Mouse (Mus musculus): Measurements from ENCODE around the gene Ralgapa2.

Ralgapa2 gene

DNA sequence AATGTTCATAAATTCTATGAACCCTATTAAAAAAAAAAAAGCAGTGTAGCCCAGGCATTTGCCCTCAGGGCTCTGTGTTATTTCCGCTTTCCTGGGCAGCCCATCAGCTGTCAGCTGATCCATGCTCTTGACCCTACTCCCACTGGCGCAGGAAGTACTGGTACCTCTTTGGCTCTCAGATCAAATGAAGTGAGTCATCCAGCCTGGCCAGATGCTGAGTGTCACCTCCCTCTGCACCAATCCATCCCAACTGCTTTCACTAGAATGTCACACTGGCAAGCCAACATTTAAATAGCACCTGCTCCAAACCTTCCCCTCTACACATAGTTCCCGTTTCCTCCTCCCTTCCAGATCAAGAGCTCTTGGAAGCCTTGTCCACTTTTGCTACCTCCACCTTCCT lies 84.8 kb downstream of the Ralgapa2 start:
- DNase-seq (ENCODE audit: low read depth), result peak; percentile 43

DNA sequence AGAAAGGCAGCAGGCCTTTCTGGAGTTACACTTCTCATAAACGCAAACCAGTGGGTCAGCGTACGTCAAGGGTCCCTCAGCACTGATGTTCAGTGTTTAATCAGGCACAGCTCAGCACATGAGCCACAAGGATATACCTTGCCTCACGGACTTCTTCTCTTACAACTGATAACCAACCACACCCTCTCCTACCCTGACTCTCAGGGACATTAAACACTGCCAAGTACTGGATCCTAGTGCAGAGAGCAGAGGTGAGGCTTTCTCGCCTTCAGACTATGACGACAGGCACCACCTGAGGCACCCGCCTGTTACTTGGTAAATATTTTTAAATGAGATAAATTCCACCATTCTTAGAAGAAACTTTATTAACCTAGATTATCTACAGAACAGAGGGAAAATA lies 85.8 kb downstream of the Ralgapa2 start:
- DNase-seq (ENCODE audit: low read depth), result no peak

DNA sequence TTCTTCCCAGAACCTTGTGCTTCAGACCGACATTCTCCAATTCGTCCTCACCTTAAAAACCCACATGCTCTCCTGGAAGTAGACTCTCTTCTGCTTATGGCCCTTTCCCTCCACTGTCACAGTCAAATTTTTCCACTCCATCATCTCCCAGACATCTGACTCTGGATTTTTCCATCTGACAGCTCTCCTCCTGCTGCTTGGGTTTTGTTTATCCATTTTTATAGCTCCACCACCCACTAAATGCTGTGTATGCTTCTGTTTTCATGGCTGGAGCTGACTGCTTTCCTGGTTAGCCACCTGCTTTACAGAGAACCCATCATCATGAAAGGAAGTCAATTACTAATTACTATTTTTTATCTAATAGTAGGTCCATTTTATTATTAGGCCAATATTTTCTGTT lies 86.9 kb downstream of the Ralgapa2 start:
- DNase-seq (ENCODE audit: low read depth), result no peak

DNA sequence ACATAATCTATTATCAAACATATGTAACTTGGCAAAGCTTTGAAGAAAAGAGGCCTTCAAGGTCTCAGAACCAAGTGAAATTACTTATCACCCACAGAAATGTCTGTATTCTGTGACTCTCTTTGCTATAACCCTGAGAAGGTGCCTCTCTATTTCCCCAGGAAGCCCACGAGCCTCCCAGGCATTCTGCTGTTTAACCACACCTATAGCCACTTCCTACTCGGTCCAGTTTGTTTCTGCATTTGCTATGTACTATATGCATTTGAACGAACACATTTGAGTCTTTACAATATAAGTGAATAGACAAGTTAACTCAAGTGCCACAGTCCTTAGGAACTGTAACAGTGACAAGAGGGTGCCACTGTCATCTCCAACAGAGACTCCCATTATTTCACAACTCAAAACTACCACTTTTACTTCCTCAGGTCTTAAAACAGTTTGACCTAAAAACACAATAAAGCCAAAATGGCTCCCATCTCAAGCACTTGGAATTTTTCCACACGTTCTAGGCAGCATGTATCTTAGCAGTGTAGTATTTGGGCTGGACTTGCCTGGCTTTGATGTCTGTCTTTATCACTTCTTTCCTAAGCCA lies 88.3 kb downstream of the Ralgapa2 start:
- DNase-seq (ENCODE audit: low read depth), result peak; percentile 67

DNA sequence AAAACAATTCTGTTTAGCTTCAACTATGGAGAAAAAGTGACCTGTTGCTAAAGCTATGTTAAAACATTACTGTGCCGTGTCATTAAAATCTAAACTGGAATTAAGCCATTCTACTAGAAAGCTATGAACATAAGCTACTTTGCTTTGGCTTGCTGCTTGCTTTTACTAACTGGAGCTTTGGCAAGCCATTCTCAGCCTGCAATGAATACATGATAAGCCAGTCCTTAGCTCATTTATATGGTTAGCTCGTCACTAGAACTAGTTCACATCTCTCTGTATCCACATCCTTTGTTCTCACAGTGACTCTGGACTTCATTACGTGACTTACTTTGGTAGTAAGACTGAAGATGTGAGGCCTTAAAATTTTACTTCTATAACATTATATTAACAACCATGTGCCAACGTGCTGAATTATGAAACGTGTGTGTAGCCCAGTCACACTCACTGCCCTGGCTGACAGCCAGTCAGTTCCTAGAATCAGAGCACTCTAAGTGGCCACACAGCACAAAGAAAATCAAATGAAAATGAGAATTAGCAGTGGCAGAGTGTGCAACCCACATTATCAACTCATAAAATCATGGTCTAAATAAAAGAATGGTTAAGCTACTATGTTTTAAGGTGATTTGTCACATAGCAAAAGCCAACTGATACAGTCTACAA lies 89.0 kb downstream of the Ralgapa2 start:
- peak; percentile 21 for DNase-seq (ENCODE audit: low read depth)

DNA sequence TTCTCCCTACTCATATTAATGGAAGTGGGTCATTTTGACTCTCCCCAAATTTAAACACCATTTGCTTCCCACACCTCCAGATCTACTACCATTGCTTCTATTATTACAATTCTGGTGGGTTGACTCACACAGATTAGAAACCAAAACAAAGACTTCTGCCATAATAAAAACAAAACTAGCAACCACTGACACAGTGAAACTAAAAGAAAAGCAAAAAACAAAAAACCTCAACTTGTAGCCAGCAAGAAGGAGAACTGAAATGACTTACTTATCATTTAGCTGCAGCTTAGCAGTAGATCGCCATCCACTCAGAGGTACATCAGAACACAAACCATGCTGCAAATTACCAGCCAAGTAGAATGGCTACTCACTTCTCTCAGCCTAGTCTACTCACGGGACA lies 95.9 kb downstream of the Ralgapa2 start:
- DNase-seq (ENCODE audit: low read depth), result no peak

DNA sequence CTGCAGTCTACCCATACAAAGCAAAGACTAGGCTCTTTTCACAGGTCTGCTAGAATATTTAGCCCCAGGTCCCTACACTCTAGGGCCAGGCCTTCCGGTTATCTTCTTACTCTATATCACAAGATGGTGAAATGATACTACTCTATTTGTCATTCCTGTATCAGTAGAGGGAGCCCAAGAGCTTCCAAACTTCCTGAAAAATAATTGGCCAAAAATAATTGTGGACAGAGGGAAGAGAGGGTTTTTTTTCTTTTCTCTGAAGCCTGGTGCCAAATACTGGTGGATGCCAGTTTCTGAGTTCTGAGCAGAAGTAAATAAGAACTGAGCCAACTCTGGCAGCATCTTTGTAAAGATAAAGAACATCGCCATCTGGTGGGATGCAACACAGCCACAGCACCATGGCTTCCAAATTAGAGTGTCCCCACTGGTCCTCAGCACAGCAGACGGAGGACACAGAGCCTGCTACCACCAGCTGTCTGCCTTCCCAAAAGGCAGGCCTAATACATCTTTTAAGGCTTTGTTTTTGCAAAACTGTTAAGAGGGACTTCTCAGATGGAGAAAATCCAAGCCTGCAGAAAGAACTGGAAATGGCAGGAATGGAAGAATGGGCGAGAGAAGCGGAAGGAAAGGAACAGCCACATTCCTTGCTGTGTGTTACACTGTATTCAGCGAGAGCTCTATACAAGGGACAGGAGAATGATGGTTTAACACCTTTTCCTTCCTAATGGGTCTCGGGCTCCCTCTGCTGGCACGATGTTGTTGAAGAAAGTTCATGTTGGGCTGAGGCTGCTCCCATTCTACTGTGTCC lies 97.5 kb downstream of the Ralgapa2 start:
- peak; percentile 58 for DNase-seq (ENCODE audit: low read depth)

DNA sequence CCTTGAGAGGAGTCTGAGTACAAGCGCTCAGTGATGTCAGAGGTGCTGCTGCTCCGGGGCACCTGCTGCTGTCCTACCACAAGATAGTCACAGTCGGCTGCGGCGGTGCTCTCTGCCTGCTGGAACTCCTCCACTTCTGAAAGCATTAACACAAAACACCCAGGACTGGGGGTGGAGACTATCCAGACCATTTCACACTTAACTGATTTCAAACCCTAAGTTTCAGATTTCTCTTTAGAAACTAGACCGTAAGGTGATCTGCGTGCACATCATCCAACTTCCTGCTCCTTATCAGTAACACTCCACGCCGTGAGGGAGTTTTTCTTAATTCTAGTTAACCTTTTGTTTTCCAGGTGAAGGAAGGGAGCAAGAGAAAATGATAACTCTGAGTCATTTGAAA lies 99.4 kb downstream of the Ralgapa2 start:
- DNase-seq (ENCODE audit: low read depth), result peak; percentile 38

DNA sequence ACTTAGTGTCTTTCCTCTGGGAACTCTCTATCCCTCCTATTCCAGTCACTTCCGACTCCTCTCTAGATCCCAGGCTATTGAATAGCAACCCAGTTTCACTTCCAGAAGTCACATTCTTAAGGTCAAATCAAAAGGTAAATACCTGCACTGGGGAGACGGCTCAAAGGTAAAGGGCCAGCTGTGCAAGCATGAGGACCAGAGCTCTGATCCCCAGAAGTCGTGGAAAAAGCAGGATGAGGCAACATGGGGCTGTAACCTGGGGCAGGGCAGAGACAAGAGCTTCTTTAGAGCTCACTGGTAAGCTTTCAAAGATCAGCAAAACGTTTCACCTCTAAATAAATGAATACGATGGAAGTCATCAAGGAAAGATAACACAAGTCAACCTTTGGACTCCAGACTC lies 100.2 kb downstream of the Ralgapa2 start:
- DNase-seq (ENCODE audit: low read depth), result no peak

DNA sequence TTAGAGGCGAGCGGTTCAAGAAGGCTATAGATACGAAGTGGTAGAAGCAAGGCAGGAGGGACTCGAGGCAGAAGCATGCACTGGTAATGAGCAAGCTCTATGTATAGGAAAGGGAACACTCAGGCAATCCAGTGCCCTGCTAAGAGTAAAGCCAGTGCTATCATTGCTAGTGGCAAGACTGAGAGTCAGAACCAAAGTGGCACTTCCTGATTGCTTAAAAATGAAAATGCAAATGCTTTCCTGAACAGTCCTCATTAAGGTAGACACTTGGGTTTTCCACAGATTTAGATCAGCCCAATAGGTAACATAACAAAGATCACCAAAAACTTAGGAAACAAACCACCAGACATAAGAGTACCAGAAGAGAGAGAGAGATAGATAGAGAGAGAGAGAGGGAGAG lies 105.1 kb downstream of the Ralgapa2 start:
- no peak for DNase-seq (ENCODE audit: low read depth)

DNA sequence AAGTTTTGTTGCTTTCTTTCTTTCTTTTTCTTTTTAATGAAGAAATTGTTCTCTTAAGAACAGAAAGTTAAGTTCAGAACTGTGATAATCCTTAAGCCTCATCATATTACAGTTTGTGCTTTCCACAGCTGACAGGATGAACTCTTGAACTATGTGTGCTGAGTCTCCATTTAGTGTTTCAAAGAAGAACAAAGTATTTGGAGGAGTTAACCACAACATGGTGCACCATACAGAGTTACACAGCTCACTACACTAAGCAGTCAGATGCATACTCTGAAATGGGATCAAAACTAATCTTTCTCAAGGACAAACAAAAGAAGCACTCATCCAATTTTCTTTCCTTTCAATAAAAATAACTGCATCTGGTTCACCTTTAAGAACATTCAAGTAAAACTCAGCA lies 110.6 kb downstream of the Ralgapa2 start:
- no peak for DNase-seq (ENCODE audit: low read depth)

DNA sequence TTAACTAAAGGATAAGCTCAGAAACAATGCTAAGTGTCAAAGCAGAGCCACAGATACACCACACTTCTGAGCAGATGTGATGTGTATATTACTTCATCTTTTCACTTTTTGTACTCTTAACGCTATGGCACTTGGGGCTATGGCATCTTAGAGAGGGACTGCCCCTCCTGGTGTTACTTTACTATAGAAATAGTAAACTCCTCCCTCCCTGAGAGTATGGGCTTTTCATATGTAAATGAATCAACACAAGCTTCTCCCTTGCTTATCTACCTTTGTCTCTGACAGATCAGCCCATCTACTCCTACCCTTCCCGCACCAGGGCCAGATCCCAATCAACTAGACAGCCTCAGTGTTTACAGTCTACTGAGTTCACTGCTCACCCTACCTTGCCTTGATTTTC lies 111.4 kb downstream of the Ralgapa2 start:
- no peak for DNase-seq (ENCODE audit: low read depth)

DNA sequence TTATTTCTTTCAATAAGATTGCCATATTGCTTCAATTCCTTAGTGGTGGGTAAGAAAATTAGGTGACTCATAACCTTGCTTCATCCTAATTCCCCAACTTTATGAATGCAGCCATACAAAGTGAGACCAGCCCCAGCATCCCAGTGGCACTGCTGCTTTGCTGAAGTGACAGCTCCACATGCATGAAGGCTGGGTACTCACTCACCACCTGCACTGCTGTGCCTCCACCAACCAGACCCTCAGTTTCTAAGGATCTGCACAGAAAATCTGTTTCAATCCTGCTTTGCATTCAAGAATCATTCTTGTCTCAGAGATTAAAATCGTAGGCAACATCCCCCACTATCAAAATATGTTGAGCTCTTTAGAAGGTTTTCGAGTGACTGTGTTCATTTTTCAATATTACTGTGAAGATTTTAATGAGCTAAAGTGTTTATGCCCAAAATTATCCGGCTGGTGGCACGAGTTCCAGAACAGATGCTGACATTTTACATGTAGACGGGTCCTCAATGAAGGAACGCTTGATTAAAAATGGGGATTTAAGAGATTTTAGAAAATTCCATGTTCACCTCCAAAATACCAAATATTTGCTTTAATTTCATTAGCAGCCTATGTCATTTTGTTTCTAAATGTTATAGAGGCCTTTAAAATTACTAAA lies 113.8 kb downstream of the Ralgapa2 start:
- DNase-seq (ENCODE audit: low read depth), result no peak

DNA sequence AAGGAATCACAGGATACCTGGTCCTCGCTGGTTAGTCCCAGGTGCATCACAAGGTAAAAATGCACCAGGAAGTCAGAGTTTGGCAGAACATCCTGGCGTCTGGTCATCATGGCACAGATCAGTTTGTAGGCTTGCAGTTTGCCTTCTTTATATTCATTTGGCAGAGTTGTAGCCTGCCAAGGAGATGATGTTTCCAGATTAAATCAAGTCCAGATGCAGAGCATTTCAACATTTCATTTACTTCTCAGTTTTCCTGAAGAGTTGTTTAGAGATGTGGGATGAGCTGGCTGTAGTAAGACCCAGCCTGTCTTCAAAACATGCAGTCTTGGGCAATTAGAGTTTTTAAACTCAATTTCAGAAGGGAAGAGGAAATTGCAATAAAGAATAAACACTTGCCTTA lies 124.9 kb downstream of the Ralgapa2 start:
- no peak for DNase-seq (ENCODE audit: low read depth)

DNA sequence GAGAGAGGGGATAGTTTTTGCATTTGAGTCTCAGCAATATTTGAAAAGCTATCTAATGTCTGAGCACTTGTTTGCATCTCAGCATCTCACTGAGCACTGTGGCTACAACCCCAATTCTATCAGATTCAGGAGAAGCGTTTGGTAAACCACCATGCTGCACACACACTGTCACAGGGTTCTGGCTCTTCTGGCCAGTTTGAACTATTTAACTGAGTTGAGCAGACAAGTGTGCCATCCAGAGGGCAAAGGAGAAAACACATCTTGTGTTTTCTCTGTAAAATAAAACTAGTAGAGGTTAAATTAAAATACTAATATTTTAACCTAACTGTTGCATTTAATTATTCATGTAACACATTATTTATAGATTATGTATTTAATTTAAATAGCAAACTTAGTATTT lies 127.6 kb downstream of the Ralgapa2 start:
- peak; percentile 48 for DNase-seq (ENCODE audit: low read depth)

DNA sequence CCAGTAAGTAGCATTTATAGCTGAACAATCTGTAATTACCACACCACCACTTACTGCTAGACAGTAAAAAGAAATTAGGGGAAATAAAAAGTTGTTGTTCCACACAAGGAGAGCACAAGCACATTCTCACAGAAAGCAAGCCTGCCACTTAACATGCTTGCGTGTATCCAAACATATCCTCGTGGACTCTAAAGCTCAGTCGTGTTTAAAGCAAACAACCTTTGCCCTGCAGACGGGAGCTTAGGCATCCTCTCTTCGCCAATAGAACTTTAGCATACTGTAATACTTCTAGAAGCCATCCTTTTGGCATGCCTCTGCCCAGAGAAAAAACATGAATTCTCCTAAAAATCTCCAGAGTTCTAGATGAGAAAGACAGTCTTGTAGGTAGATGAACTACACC lies 135.9 kb downstream of the Ralgapa2 start:
- DNase-seq (ENCODE audit: low read depth), result no peak

DNA sequence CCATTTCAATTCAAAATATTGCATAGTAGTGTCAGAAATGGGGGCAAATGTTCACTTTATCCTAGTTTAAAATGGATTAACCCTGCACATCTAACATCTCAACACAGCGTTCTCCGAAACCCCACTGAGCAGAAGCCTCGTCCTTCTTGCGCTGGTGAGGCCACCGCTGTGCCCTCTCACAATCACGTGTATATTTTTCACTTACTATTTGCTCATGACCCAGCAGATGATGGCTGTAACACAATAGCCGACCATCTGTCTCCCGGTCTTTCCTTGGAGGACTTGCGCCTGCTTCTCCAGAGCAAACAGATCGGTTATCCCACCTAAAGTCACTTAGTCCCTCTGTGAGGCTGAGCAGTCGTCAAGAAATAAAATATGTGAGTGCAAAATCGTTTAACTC lies 146.0 kb downstream of the Ralgapa2 start:
- no peak for DNase-seq (ENCODE audit: low read depth)

DNA sequence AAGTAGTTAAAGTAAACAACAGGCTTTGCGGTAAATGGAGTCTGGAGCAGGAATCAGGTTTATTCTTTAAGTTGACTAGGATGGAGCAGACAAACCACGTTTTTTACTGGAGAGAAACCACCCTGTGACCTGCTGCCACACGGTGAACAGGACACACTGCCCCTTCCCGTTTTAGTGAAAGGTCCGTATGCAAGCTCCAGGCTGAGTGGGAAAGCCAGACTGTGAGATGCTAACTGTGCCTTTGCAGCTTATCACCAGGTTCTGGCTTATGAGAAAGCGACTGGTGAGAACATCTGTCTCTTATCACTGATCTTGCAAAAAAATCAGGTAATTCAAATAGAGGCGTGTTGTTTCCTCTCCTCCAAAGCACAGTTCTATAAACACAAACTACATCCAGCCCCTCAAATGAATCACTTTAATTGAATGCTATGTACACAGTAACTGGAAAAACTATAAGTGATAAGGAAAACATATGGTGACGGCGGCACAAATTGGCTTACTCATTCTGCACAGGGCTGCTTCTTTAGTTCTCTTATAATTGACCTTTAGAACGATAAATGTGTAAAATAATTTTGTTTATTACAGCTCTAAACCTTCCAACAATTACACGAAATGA lies 146.7 kb downstream of the Ralgapa2 start:
- no peak for DNase-seq (ENCODE audit: low read depth)

DNA sequence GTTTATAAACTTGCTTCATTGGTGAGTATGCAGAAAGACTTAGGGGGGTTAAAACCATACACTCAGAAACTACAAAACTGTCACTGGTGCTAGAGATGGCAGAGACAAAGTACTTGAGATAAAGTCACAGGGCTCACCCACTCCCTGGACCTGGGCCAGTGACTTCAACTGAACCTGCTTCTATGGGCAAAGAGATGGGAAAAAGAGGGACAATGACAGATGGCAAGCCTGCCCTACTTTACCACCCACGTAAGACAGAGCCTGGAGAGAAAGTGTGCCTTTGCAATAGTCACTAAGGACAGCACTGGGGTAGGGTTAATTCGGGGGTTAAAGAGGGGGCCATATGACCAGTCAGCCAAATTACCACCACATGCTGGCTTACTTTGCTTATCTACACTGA lies 148.7 kb downstream of the Ralgapa2 start:
- no peak for DNase-seq (ENCODE audit: low read depth)

DNA sequence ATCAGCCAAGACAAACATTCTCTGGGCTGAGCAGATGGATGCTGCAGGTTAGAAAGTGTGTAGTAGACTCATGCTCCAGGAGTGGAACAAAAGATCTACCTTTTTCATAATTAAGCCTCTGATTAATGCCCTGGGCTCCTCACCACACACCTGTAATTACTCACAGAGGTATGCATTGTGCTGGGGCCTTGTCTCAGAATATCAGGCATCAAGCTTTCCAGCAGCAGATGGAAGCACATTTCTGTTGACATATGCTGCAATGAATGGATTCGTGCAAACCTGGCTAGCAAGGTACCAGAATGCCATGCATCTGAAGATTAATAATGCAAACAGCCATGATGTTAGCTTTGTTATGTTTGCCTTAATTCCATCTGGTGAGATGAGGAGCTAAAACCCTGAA lies 149.2 kb downstream of the Ralgapa2 start:
- no peak for DNase-seq (ENCODE audit: low read depth)

DNA sequence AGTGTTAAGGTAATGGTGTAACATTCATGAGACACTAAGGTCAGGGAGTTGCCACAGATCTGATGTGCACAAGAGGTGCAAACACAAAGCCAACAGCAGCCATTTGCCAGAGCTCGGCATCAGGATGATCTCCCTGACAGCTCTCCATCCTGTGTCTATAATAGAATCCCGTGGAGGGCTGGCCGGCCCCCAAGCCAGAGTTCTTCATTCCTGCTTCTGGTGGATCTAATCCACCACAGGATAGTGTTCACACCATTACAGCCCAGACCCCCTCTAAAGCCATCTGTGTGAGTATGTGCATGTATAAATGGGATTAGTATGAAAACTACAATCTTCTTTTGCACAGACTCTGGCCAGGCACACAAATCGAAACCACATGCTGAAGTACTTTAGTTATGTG lies 150.2 kb downstream of the Ralgapa2 start:
- no peak for DNase-seq (ENCODE audit: low read depth)

DNA sequence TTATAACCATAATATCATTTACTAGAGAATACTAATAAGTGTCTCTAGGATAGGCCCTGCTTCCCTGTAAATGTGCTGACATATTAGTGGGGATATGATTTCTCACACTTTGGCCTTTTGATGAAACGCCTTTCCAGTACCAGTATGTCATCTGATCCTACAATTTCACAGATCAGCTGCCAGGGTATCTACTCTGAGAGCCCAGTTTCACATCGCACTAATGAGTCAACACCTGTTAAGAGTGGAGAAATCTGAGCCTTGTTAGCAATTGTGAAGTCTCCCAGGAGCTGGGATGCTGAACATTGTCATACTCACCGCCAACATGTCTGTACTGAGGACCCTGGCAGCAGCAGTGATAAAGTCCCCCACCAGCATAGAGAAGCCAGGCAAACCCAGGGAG lies 151.1 kb downstream of the Ralgapa2 start:
- no peak for DNase-seq (ENCODE audit: low read depth)

DNA sequence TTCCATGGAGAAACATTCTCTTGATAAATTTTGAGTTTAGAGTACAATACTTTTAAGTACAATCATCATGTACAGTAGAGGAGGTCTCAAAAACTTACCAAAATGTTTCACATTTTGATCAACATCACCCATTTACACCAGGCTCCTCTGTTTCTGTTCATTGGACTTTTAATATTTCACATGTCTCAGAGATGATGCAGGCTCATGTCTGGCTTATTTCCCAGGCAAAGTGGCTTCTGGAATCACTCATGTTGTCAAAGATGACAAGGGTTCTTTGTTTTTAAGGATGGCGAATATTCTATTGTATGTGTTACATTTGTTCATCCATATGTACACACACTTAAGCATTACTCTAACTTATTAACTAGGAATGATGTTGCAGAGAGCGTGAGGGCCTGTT lies 152.5 kb downstream of the Ralgapa2 start:
- DNase-seq (ENCODE audit: low read depth), result no peak

Measured in 416B (cell line).